Mouse (Mus musculus) gastrocnemius, postnatal 4 days (tissue): ENCODE measurements around the gene Rai14. TPM values are rescaled to one million over a fixed set of nuclear protein-coding genes. Genes with fewer than 3 reads are reported as not detected.
A peak's percentile ranks its signal among the peaks of the same experiment; 100 is the strongest.

Source experiments
- DNase-seq, 2 experiments: peaks; one replicate each; pipeline ENCODE4 v3.0.0; 2021 to 2022; ENCODE audit warnings: low spot score in 2 of 2, mixed read lengths in 2 of 2
- total RNA-seq, 2 experiments: library from RNA; stranded (reverse); gene quantifications; 2 replicates each; pipeline ENCODE4 v1.2.3; 2021

Rai14 gene
- total RNA-seq, 2 experiments from 2014 or later, result 15.7 to 19.3 TPM

GRCm38 (mm10) chr15:10691481-10691880 is 22.9 kb downstream of the Rai14 start:
- DNase-seq, result no peak

- DNase-seq, result no peak
These were observed 23.5 kb downstream of the Rai14 start for GRCm38 (mm10) chr15:10690973-10691372.

- no peak for DNase-seq
These were observed 24.2 kb downstream of the Rai14 start for GRCm38 (mm10) chr15:10690219-10690618.

- DNase-seq, result no peak
These were observed 25.1 kb downstream of the Rai14 start for GRCm38 (mm10) chr15:10689304-10689703.

GRCm38 (mm10) chr15:10688686-10689085 is 25.7 kb downstream of the Rai14 start:
- DNase-seq, result no peak

- no peak for DNase-seq
These were observed 27.1 kb downstream of the Rai14 start for GRCm38 (mm10) chr15:10687365-10687764.

- DNase-seq, result no peak
These were observed 28.6 kb downstream of the Rai14 start for GRCm38 (mm10) chr15:10685692-10686430.

- DNase-seq, result no peak
These were observed 30.7 kb downstream of the Rai14 start for GRCm38 (mm10) chr15:10683687-10684203.

GRCm38 (mm10) chr15:10680514-10680913 is 33.9 kb downstream of the Rai14 start:
- no peak for DNase-seq

- DNase-seq, result peak; percentile 25 to 52
These were observed 34.9 kb downstream of the Rai14 start for GRCm38 (mm10) chr15:10679571-10679970.

GRCm38 (mm10) chr15:10675801-10676200 is 38.6 kb downstream of the Rai14 start:
- no peak for DNase-seq

- no peak for DNase-seq
These were observed 41.5 kb downstream of the Rai14 start for GRCm38 (mm10) chr15:10672880-10673279.

- DNase-seq, result no peak
These were observed 42.6 kb downstream of the Rai14 start for GRCm38 (mm10) chr15:10671868-10672267.

- DNase-seq, result no peak
These were observed 44.3 kb downstream of the Rai14 start for GRCm38 (mm10) chr15:10670107-10670506.

- DNase-seq, result no peak
These were observed 46.1 kb downstream of the Rai14 start for GRCm38 (mm10) chr15:10668120-10668900.

GRCm38 (mm10) chr15:10665816-10666215 is 48.6 kb downstream of the Rai14 start:
- no peak for DNase-seq

GRCm38 (mm10) chr15:10664529-10664898 is 49.9 kb downstream of the Rai14 start:
- DNase-seq, result no peak

- DNase-seq, result no peak
These were observed 50.5 kb downstream of the Rai14 start for GRCm38 (mm10) chr15:10663793-10664528.

GRCm38 (mm10) chr15:10661961-10662606 is 52.3 kb downstream of the Rai14 start:
- DNase-seq, result no peak

GRCm38 (mm10) chr15:10658803-10659202 is 55.6 kb downstream of the Rai14 start:
- DNase-seq, result no peak

GRCm38 (mm10) chr15:10656146-10656545 is 58.3 kb downstream of the Rai14 start:
- DNase-seq, result no peak
